Mouse (Mus musculus) cerebellum, postnatal 14 days (tissue): ENCODE measurements at regions not wholly inside any gene's neighbourhood (a gene's known extent, or its start where the extent isn't known, plus 50 kb on each side); places are given as distances from the start of the nearest gene placed in this dataset.

Source experiments
- DNase-seq, 2 experiments: peaks; one replicate each; pipeline ENCODE4 v3.0.0; 2021; ENCODE audit warnings: mixed read lengths in 2 of 2

- DNase-seq, result peak; percentile 45 to 46
Measured at GRCm38 (mm10) chr9:8273253-8273652, 139.2 kb upstream of the Cep126 start.

GRCm38 (mm10) chr9:8249542-8249941 lies 115.4 kb upstream of the Cep126 start:
- no peak for DNase-seq

DNA sequence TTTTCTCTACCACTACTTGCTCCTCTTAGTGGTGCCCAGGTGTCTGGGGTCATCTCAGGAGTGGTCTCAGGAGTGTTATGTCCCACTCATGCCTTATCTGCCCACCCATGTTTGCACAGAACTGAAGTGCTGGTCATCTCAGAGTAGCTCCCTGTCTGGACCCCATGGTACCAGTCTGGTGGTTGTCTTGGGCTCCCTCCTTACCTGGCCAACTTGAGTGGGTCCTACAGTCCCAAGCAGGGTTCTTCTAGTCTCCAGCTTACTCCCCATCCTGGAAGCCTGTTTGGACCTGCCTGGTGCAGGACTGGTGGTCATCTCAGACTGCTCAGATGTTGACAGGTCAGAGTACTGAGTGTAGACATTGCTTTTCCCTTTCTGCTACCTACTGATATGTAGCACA lies 94.0 kb upstream of the Cep126 start:
- no peak for DNase-seq

- DNase-seq, result peak; percentile 28 to 35
Measured at GRCm38 (mm10) chr9:8226415-8226814, 92.3 kb upstream of the Cep126 start.

DNA sequence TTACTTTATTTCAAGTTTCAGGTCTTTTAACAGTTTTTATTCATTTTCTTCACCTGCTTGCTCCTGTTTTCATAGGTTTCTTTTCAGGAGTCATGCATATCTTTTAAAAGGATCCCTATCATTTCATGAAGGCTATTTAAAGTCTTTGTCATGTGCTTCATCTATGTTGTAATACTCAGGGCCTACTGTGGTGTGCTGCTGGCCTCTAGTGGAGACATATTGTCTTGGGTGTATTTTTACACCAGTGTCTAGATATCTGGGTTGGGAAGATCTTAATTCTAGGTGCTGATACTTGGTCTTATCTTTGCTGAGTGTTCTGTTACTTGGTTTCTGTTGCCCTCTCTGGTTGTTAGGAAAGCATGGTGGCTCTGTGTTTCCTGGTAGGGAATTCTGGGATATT lies 74.8 kb upstream of the Cep126 start:
- DNase-seq, result peak; percentile 38 to 56

GRCm38 (mm10) chr9:8185433-8185832 lies 51.3 kb upstream of the Cep126 start:
- no peak for DNase-seq
